Mouse (Mus musculus): ENCODE measurements at regions not wholly inside any gene's neighbourhood (a gene's known extent, or its start where the extent isn't known, plus 50 kb on each side); places are given as distances from the start of the nearest gene placed in this dataset.

GRCm38 (mm10) chr7:59711741-59712140 is 293.1 kb downstream of the Snurf start:
- DNase-seq (ENCODE audit: low spot score in 2 of 2) = peak; percentile 53 to 55

All from frontal cortex, postnatal 14 days (tissue).